ENCODE assay signal across 8 mouse cellular contexts in genomic region chr2:24852408-24852807, GRCm38 (mm10).
DNase-seq lines count a peak whose midpoint lies in the region; ATAC-seq and TF ChIP-seq lines count a peak whose summit lies in the region.

No protein-coding gene starts in this region.

- H3K9ac ChIP-seq in liver, postnatal 0 days (replicated peaks), result no peak overlapping the region

- TF ChIP-seq EP300 in liver, postnatal 0 days (IDR thresholded peaks at IDR 0.05; ENCODE audit: low read depth), result no peak

- no peak overlapping the region for H3K27ac ChIP-seq in liver, postnatal 0 days (ENCODE audit: low read depth)

- H3K4me3 ChIP-seq in liver, postnatal 0 days (ENCODE audit: low read depth, low read length), result no peak overlapping the region

- no peak overlapping the region for H3K4me2 ChIP-seq in liver, postnatal 0 days (ENCODE audit: low read depth, low read length)

- H3K36me3 ChIP-seq in liver, postnatal 0 days (replicated peaks; ENCODE audit: insufficient read depth, low read length), result peaks cover 43% of the 10 kb centered on the region

- no peaks in the 10 kb centered on the region for H3K9me3 ChIP-seq in liver, postnatal 0 days (ENCODE audit: low read length)

- H3K4me1 ChIP-seq in liver, postnatal 0 days (ENCODE audit: insufficient read depth), result no peaks in the 10 kb centered on the region

- H3K27me3 ChIP-seq in liver, postnatal 0 days (ENCODE audit: insufficient read depth, low read length), result no peaks in the 10 kb centered on the region

- peak; percentile 75 for TF ChIP-seq CTCF in liver, postnatal 0 days (IDR thresholded peaks at IDR 0.05; ENCODE audit: low read depth)

- 71% methylated on average over 5 of the region's 5 CpGs for WGBS in liver, postnatal 0 days (ENCODE audit: insufficient replicate concordance)

- peak; percentile 24 for DNase-seq in adrenal gland, postnatal 10 days
- no peak for DNase-seq in adrenal gland, adult 2 months
- peak; percentile 9 to 29 for DNase-seq in layer of hippocampus, postnatal 10 days (ENCODE audit: low spot score in 2 of 2)
- no peak for DNase-seq in layer of hippocampus, adult 11-12 months (ENCODE audit: low spot score)
- peak; percentile 2 for DNase-seq in c-Kit-negative CD71-positive TER-119-positive erythroid progenitor cells, embryonic 14.5 days (ENCODE audit: low read depth, low spot score)
- no peak for DNase-seq in liver, postnatal 0 days
- no peak for DNase-seq in layer of hippocampus, postnatal 25 days (ENCODE audit: extremely low spot score in 1 of 2, low spot score in 1 of 2)
- DNase-seq in right cerebral cortex, postnatal 14 days, result no peak

- ATAC-seq in liver, postnatal 0 days, result no peak

Comparison
In these comparisons a context has a peak if more than half of its experiments do, and no peak if none do; other contexts are left out.
1. DNase-seq: peak in adrenal gland, postnatal 10 days (single experiment), layer of hippocampus, postnatal 10 days (2 of 2) and c-Kit-negative CD71-positive TER-119-positive erythroid progenitor cells, embryonic 14.5 days (single experiment); none in adrenal gland, adult 2 months (single experiment), layer of hippocampus, adult 11-12 months (single experiment), liver, postnatal 0 days (single experiment), layer of hippocampus, postnatal 25 days (0 of 2) and right cerebral cortex, postnatal 14 days (single experiment).